Mouse (Mus musculus) heart, adult 18-20 months (tissue): ENCODE results near the gene Lzts3. TPM values are rescaled to one million over a fixed set of nuclear protein-coding genes. Genes with fewer than 3 reads are reported as not detected.
A peak's percentile ranks its signal among the peaks of the same experiment; 100 is the strongest.

ENCODE experiments used
- DNase-seq, 2 experiments: peaks; one replicate each; pipeline ENCODE4 v3.0.0; 2021 to 2022; ENCODE audit warnings: mixed read lengths in 1 of 2
- total RNA-seq, 2 experiments: library from RNA; stranded (reverse); gene quantifications; 2 replicates each; pipeline ENCODE4 v1.2.3; 2021

The Lzts3 gene
- total RNA-seq, 2 experiments from 2014 or later = 4.8 to 5.7 TPM

- no peak for DNase-seq
Measured at GRCm38 (mm10) chr2:130635847-130636246, 6.8 kb downstream of the Lzts3 start.

GRCm38 (mm10) chr2:130634739-130635411 is 7.7 kb downstream of the Lzts3 start:
- peak; percentile 21 to 25 for DNase-seq

- DNase-seq = no peak
Measured at GRCm38 (mm10) chr2:130634006-130634738, 8.4 kb downstream of the Lzts3 start.

- no peak for DNase-seq
Measured at GRCm38 (mm10) chr2:130632887-130633675, 9.5 kb downstream of the Lzts3 start.

- DNase-seq = no peak
Measured at GRCm38 (mm10) chr2:130632416-130632815, 10.2 kb downstream of the Lzts3 start.

GRCm38 (mm10) chr2:130629839-130630203 is 12.8 kb downstream of the Lzts3 start, which contains the start of the genes Fastkd5 and Ubox5:
TSS of gene Fastkd5 (minus strand) at chr2:130630027.
TSS of gene Ubox5 (minus strand) at chr2:130630038.
- DNase-seq = peak; percentile 92 to 99

GRCm38 (mm10) chr2:130629080-130629838 is 13.3 kb downstream of the Lzts3 start:
- DNase-seq = no peak

GRCm38 (mm10) chr2:130628424-130628823 is 14.2 kb downstream of the Lzts3 start:
- DNase-seq = no peak

- no peak for DNase-seq
Measured at GRCm38 (mm10) chr2:130618972-130619371, 23.6 kb downstream of the Lzts3 start.

- no peak for DNase-seq
Measured at GRCm38 (mm10) chr2:130613091-130613490, 29.5 kb downstream of the Lzts3 start.

- DNase-seq = no peak
Measured at GRCm38 (mm10) chr2:130602195-130602594, 40.4 kb downstream of the Lzts3 start.

GRCm38 (mm10) chr2:130598399-130598798 is 44.2 kb downstream of the Lzts3 start:
- DNase-seq = peak in 1 of 2 experiments; percentile 22

GRCm38 (mm10) chr2:130597601-130598010 is 45.0 kb downstream of the Lzts3 start:
- DNase-seq = peak in 1 of 2 experiments; percentile 50

- no peak for DNase-seq
Measured at GRCm38 (mm10) chr2:130595596-130595995, 47.0 kb downstream of the Lzts3 start.

GRCm38 (mm10) chr2:130591016-130591415 is 51.6 kb downstream of the Lzts3 start:
- DNase-seq = no peak

GRCm38 (mm10) chr2:130589761-130590160 is 52.8 kb downstream of the Lzts3 start:
- peak; percentile 55 to 58 for DNase-seq

GRCm38 (mm10) chr2:130589157-130589556 is 53.4 kb downstream of the Lzts3 start:
- no peak for DNase-seq

GRCm38 (mm10) chr2:130588373-130588772 is 54.2 kb downstream of the Lzts3 start:
- no peak for DNase-seq

GRCm38 (mm10) chr2:130586016-130586415 is 56.6 kb downstream of the Lzts3 start:
- no peak for DNase-seq

GRCm38 (mm10) chr2:130583902-130584560 is 58.6 kb downstream of the Lzts3 start:
- peak in 1 of 2 experiments; percentile 52 for DNase-seq
